Mouse (Mus musculus) cerebellum, adult 2 months (tissue): Measurements from ENCODE around the gene Pard3b.

Source experiments
- CTCF ChIP-seq: fragments of 200-500 bp; IDR thresholded peaks from 2 replicates; pipeline ENCODE4 v1.5.1; 2011; ENCODE audit warnings: low read depth, mild to moderate bottlenecking, control low read depth, low read length, moderate library complexity, borderline replicate concordance; ENCODE audit not compliant: insufficient read depth
- POLR2A ChIP-seq: fragments of 200-500 bp; IDR thresholded peaks from 2 replicates; pipeline ENCODE4 v1.6.1; 2011; ENCODE audit warnings: low read length, control low read depth, borderline replicate concordance; ENCODE audit not compliant: insufficient read depth

DNA sequence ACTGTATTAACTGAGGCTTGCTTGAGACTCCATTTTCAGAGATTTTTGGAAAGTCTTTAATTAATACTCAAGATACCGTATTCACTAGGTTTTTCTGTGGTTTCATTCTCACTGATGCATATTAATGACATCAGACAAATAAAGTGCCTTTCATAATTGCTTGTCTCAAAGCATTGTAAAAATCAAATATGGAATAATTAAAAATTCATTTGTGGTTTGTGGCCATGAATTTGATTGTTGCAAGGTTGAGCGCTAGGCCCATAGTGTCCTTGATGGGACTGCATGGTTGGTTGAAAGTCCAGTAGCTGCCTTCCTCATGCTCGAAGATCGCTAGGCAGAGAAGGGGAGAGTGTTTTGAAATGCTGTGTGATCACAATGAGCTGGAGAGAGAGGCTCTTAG is 323.9 kb downstream of the Pard3b start:
- no peak for TF ChIP-seq POLR2A
- TF ChIP-seq CTCF, result no peak
